Mouse (Mus musculus) myocyte (in vitro differentiated cells): ENCODE measurements around the gene Notch2.

Experiments used
- CEBPB ChIP-seq: IDR thresholded peaks from 2 replicates; pipeline ENCODE4 v1.6.1; 2011; ENCODE audit warnings: mild to moderate bottlenecking, moderate library complexity; ENCODE audit not compliant: poor library complexity, insufficient read depth, severe bottlenecking
- E2F4 ChIP-seq: IDR thresholded peaks from one replicate; pipeline ENCODE4 v1.6.1; 2011; ENCODE audit warnings: mild to moderate bottlenecking, control low read depth, moderate library complexity; ENCODE audit not compliant: insufficient read depth
- MAX ChIP-seq: IDR thresholded peaks from one replicate; pipeline ENCODE4 v1.6.1; 2011; ENCODE audit warnings: low read depth, mild to moderate bottlenecking, control low read depth
- MYOD1 ChIP-seq, 3 experiments: IDR thresholded peaks; one replicate each; pipeline ENCODE4 v1.6.1; 2011; ENCODE audit warnings: control low read depth in 2 of 3, low read depth in 2 of 3, mild to moderate bottlenecking in 2 of 3, moderate library complexity in 1 of 3; ENCODE audit not compliant: insufficient read length in 2 of 3, control insufficient read depth in 1 of 3
- MYOG ChIP-seq, 3 experiments: IDR thresholded peaks; one replicate each; pipeline ENCODE4 v1.6.1; 2011; ENCODE audit warnings: control low read depth in 2 of 3, low read depth in 2 of 3, mild to moderate bottlenecking in 2 of 3; ENCODE audit not compliant: insufficient read length in 2 of 3, control insufficient read depth in 1 of 3, insufficient read depth in 1 of 3
- POLR2A ChIP-seq: IDR thresholded peaks from one replicate; pipeline ENCODE4 v1.6.1; 2011; ENCODE audit warnings: low read depth, mild to moderate bottlenecking, control low read depth, moderate library complexity; ENCODE audit not compliant: insufficient read length
- POLR2AphosphoS2 ChIP-seq: IDR thresholded peaks from one replicate; pipeline ENCODE4 v1.6.1; 2011; ENCODE audit warnings: low read depth, control low read depth; ENCODE audit not compliant: insufficient read length
- REST ChIP-seq: IDR thresholded peaks from one replicate; pipeline ENCODE4 v1.6.1; 2011; ENCODE audit warnings: mild to moderate bottlenecking, control low read depth, moderate library complexity; ENCODE audit not compliant: insufficient read depth, insufficient read length
- SRF ChIP-seq: IDR thresholded peaks from one replicate; pipeline ENCODE4 v1.6.1; 2011; ENCODE audit warnings: low read depth; ENCODE audit not compliant: control insufficient read depth, insufficient read length
- TCF12 ChIP-seq: IDR thresholded peaks from one replicate; pipeline ENCODE4 v1.6.1; 2011; ENCODE audit warnings: mild to moderate bottlenecking, control low read depth; ENCODE audit not compliant: poor library complexity, insufficient read depth, severe bottlenecking
- USF1 ChIP-seq: IDR thresholded peaks from one replicate; pipeline ENCODE4 v1.6.1; 2011; ENCODE audit warnings: low read depth, mild to moderate bottlenecking, control low read depth, moderate library complexity

- TF ChIP-seq CEBPB, result no peak
- TF ChIP-seq MAX, result no peak
- TF ChIP-seq POLR2A, result no peak
- TF ChIP-seq USF1, result no peak
- TF ChIP-seq E2F4, result no peak
- TF ChIP-seq TCF12, result no peak
- no peak for TF ChIP-seq MYOD1 (IDR thresholded peaks at IDR 0.05; ENCODE audit: control insufficient read depth in 1 of 3, insufficient read length in 2 of 3, low read depth in 2 of 3)
- no peak for TF ChIP-seq POLR2AphosphoS2
- no peak for TF ChIP-seq MYOG (IDR thresholded peaks at IDR 0.05; ENCODE audit: control insufficient read depth in 1 of 3, insufficient read depth in 1 of 3, insufficient read length in 2 of 3, low read depth in 2 of 3)
- no peak for TF ChIP-seq SRF
- TF ChIP-seq REST, result no peak
Measured at GRCm38 (mm10) chr3:98016901-98017591, 3.7 kb downstream of the Notch2 start.
